Mouse (Mus musculus): ENCODE measurements at regions not wholly inside any gene's neighbourhood (a gene's known extent, or its start where the extent isn't known, plus 50 kb on each side); places are given as distances from the start of the nearest gene placed in this dataset.

- Histone ChIP-seq H3K27me3 (ENCODE audit: control insufficient read depth, insufficient read depth, low read length) (no peaks in the 10 kb centered on the region), H3K4me3 (ENCODE audit: insufficient read depth in 1 of 2, low read depth in 2 of 2, low read length in 2 of 2) (no peak overlapping the region), H3K4me2 (ENCODE audit: low read depth) (peak overlapping the region; percentile 16; the same call in 1 of the 2 replicates), H3K4me1 (replicated peaks; ENCODE audit: control insufficient read depth in 2 of 2, insufficient read depth in 2 of 2, low read length in 1 of 2) (peaks cover 0 to 9% of the 10 kb centered on the region in 2 experiments; a peak in 3 of 4 replicates), H3K27ac (peak overlapping the region; percentile 66), H3K9ac (replicated peaks) (no peak overlapping the region; the same call in 1 of the 2 replicates), H3K36me3 (replicated peaks; ENCODE audit: control insufficient read depth, insufficient read depth, low read depth) (no peaks in the 10 kb centered on the region), H3K9me3 (ENCODE audit: control insufficient read depth, low read length) (no peaks in the 10 kb centered on the region)
- ATAC-seq (ENCODE audit: insufficient read depth): peak; percentile 99
- WGBS (ENCODE audit: insufficient replicate concordance): 27% methylated on average over 5 of the region's 5 CpGs
- DNase-seq (ENCODE audit: low read depth in 3 of 3, low spot score in 3 of 3): peak; percentile 52 to 64 (median 62)
- TF ChIP-seq EP300 (IDR thresholded peaks at IDR 0.05; ENCODE audit: low read depth) (peak; percentile 53; the same call in 1 of the 2 replicates), CTCF (IDR thresholded peaks at IDR 0.05; ENCODE audit: low read depth) (no peak)
These were observed 136.6 kb upstream of the Tbx20 start for GRCm38 (mm10) chr9:24910738-24911137.

GRCm38 (mm10) chr9:24920031-24920445, 145.9 kb upstream of the Tbx20 start:
- Histone ChIP-seq H3K4me2 (ENCODE audit: low read depth) (no peak overlapping the region), H3K9ac (replicated peaks) (no peak overlapping the region), H3K27ac (no peak overlapping the region), H3K4me3 (ENCODE audit: insufficient read depth in 1 of 2, low read depth in 2 of 2, low read length in 2 of 2) (no peak overlapping the region), H3K4me1 (replicated peaks; ENCODE audit: control insufficient read depth in 2 of 2, insufficient read depth in 2 of 2, low read length in 1 of 2) (no peaks in the 10 kb centered on the region), H3K27me3 (ENCODE audit: control insufficient read depth, insufficient read depth, low read length) (no peaks in the 10 kb centered on the region), H3K36me3 (replicated peaks; ENCODE audit: control insufficient read depth, insufficient read depth, low read depth) (no peaks in the 10 kb centered on the region), H3K9me3 (ENCODE audit: control insufficient read depth, low read length) (no peaks in the 10 kb centered on the region)
- no peak for TF ChIP-seq EP300 (IDR thresholded peaks at IDR 0.05; ENCODE audit: low read depth)
- no peak for TF ChIP-seq CTCF (IDR thresholded peaks at IDR 0.05; ENCODE audit: low read depth)
- ATAC-seq (ENCODE audit: insufficient read depth) (no peak), DNase-seq (ENCODE audit: low read depth in 3 of 3, low spot score in 3 of 3) (no peak)
- 39% methylated on average over 9 of the region's 9 CpGs for WGBS (ENCODE audit: insufficient replicate concordance)

- Histone ChIP-seq H3K27me3 (ENCODE audit: control insufficient read depth, insufficient read depth, low read length) (no peaks in the 10 kb centered on the region), H3K27ac (no peak overlapping the region), H3K4me1 (replicated peaks; ENCODE audit: control insufficient read depth in 2 of 2, insufficient read depth in 2 of 2, low read length in 1 of 2) (no peaks in the 10 kb centered on the region), H3K9ac (replicated peaks) (no peak overlapping the region), H3K4me2 (ENCODE audit: low read depth) (no peak overlapping the region), H3K4me3 (ENCODE audit: insufficient read depth in 1 of 2, low read depth in 2 of 2, low read length in 2 of 2) (no peak overlapping the region), H3K36me3 (replicated peaks; ENCODE audit: control insufficient read depth, insufficient read depth, low read depth) (no peaks in the 10 kb centered on the region), H3K9me3 (ENCODE audit: control insufficient read depth, low read length) (no peaks in the 10 kb centered on the region)
- TF ChIP-seq CTCF (IDR thresholded peaks at IDR 0.05; ENCODE audit: low read depth): no peak
- TF ChIP-seq EP300 (IDR thresholded peaks at IDR 0.05; ENCODE audit: low read depth): no peak
- ATAC-seq (ENCODE audit: insufficient read depth): no peak
- DNase-seq (ENCODE audit: low read depth in 3 of 3, low spot score in 3 of 3): no peak
- WGBS (ENCODE audit: insufficient replicate concordance): 57% methylated on average over 4 of the region's 4 CpGs
These were observed 148.2 kb upstream of the Tbx20 start for GRCm38 (mm10) chr9:24922051-24922860.

GRCm38 (mm10) chr9:24923514-24923913, 149.4 kb upstream of the Tbx20 start:
- 64% methylated on average over 5 of the region's 5 CpGs for WGBS (ENCODE audit: insufficient replicate concordance)
- no peaks in the 10 kb centered on the region for H3K9me3 ChIP-seq (ENCODE audit: control insufficient read depth, low read length)
- no peak overlapping the region for H3K4me2 ChIP-seq (ENCODE audit: low read depth)
- no peaks in the 10 kb centered on the region for H3K27me3 ChIP-seq (ENCODE audit: control insufficient read depth, insufficient read depth, low read length)
- H3K27ac ChIP-seq: no peak overlapping the region
- H3K36me3 ChIP-seq (replicated peaks; ENCODE audit: control insufficient read depth, insufficient read depth, low read depth): no peaks in the 10 kb centered on the region
- no peak for TF ChIP-seq EP300 (IDR thresholded peaks at IDR 0.05; ENCODE audit: low read depth)
- no peak for TF ChIP-seq CTCF (IDR thresholded peaks at IDR 0.05; ENCODE audit: low read depth)
- ATAC-seq (ENCODE audit: insufficient read depth): no peak
- no peak overlapping the region for H3K9ac ChIP-seq (replicated peaks)
- H3K4me3 ChIP-seq (ENCODE audit: insufficient read depth in 1 of 2, low read depth in 2 of 2, low read length in 2 of 2): no peak overlapping the region
- H3K4me1 ChIP-seq (replicated peaks; ENCODE audit: control insufficient read depth in 2 of 2, insufficient read depth in 2 of 2, low read length in 1 of 2): no peaks in the 10 kb centered on the region
- DNase-seq (ENCODE audit: low read depth in 3 of 3, low spot score in 3 of 3): no peak

- TF ChIP-seq CTCF (IDR thresholded peaks at IDR 0.05; ENCODE audit: low read depth): peak; percentile 59
- TF ChIP-seq EP300 (IDR thresholded peaks at IDR 0.05; ENCODE audit: low read depth): no peak
- Histone ChIP-seq H3K27ac (no peak overlapping the region), H3K4me3 (ENCODE audit: insufficient read depth in 1 of 2, low read depth in 2 of 2, low read length in 2 of 2) (no peak overlapping the region), H3K4me1 (replicated peaks; ENCODE audit: control insufficient read depth in 2 of 2, insufficient read depth in 2 of 2, low read length in 1 of 2) (no peaks in the 10 kb centered on the region), H3K36me3 (replicated peaks; ENCODE audit: control insufficient read depth, insufficient read depth, low read depth) (no peaks in the 10 kb centered on the region), H3K4me2 (ENCODE audit: low read depth) (no peak overlapping the region), H3K9me3 (ENCODE audit: control insufficient read depth, low read length) (no peaks in the 10 kb centered on the region), H3K27me3 (ENCODE audit: control insufficient read depth, insufficient read depth, low read length) (no peaks in the 10 kb centered on the region), H3K9ac (replicated peaks) (no peak overlapping the region)
- WGBS (ENCODE audit: insufficient replicate concordance): 34% methylated on average over 3 of the region's 3 CpGs
- DNase-seq (ENCODE audit: low read depth in 3 of 3, low spot score in 3 of 3) (no peak), ATAC-seq (ENCODE audit: insufficient read depth) (no peak)
These were observed 151.5 kb upstream of the Gm10181 start for GRCm38 (mm10) chr9:24937731-24938130.

All from liver, embryonic 14.5 days (tissue).